Mouse (Mus musculus) B cell, adult 62 days (primary cell): ENCODE data around the gene Rfwd3. TPM values are rescaled to one million over a fixed set of nuclear protein-coding genes. Genes with fewer than 3 reads are reported as not detected.

Experiments
- total RNA-seq: library from RNA; stranded (reverse); gene quantifications from 4 replicates; pipeline ENCODE4 v1.2.4, GENCODE M21; 2023

Rfwd3 gene
- total RNA-seq: 30.3 to 31.2 TPM (median 31.1 TPM) in 4 replicates

GRCm38 (mm10) chr8:111299821-111300568 lies at the start of gene Rfwd3:
Gene Rfwd3 (minus strand): TSS chr8:111300222.

GRCm38 (mm10) chr8:111337890-111338347 lies 37.9 kb upstream of the Rfwd3 start, which contains the start of gene Mlkl:
Gene Mlkl (minus strand): TSS chr8:111338177.

GRCm38 (mm10) chr8:111258631-111259407 lies 41.2 kb downstream of the Rfwd3 start, which contains the start of gene Glg1:
Gene Glg1 (minus strand): TSS chr8:111259216.

Other genes starting within 250 kb of the Rfwd3 start
- 8.2 to 10.0 TPM (median 8.9 TPM) in 4 replicates for gene Exosc6, start 243.9 kb downstream of the Rfwd3 start, total RNA-seq
- gene Clec18a, start 207.8 kb downstream of the Rfwd3 start, total RNA-seq: not detected in 4 replicates
- gene Pdpr, start 205.6 kb downstream of the Rfwd3 start, total RNA-seq: 21.2 to 25.3 TPM (median 22.4 TPM) in 4 replicates
- 66.1 to 73.5 TPM (median 71.3 TPM) in 4 replicates for gene Glg1, start 41.0 kb downstream of the Rfwd3 start, total RNA-seq
- gene Mlkl, start 38.0 kb upstream of the Rfwd3 start, total RNA-seq: 0.49 to 1.1 TPM (median 0.69 TPM) in 3 of 4 replicates, not detected in the other
- not detected in 4 replicates for gene Fa2h, start 93.6 kb upstream of the Rfwd3 start, total RNA-seq
- 12.6 to 16.0 TPM (median 14.4 TPM) in 4 replicates for gene Wdr59, start 221.9 kb upstream of the Rfwd3 start, total RNA-seq
- gene Znrf1, start 235.9 kb upstream of the Rfwd3 start, total RNA-seq: 23.6 to 35.8 TPM (median 26.0 TPM) in 4 replicates